Mouse (Mus musculus): ENCODE results near the gene Ddx20. TPM values are rescaled to one million over a fixed set of nuclear protein-coding genes. Genes with fewer than 3 reads are reported as not detected.

Gene Ddx20
- polyA plus RNA-seq, 1 experiment: 10.7 TPM

- Histone ChIP-seq H3K27ac (ENCODE audit: insufficient read depth, low read length) (no peak overlapping the region), H3K4me3 (ENCODE audit: extremely low read depth, insufficient read depth, insufficient read length) (no peak overlapping the region), H3K4me1 (ENCODE audit: control insufficient read depth, insufficient read depth, insufficient read length) (peaks cover 2% of the 10 kb centered on the region; the same call in 1 of the 2 replicates), H3K36me3 (ENCODE audit: control insufficient read depth, insufficient read depth, low read length) (no peaks in the 10 kb centered on the region), H3K27me3 (ENCODE audit: control insufficient read depth, insufficient read depth, low read length) (no peaks in the 10 kb centered on the region)
- 84% methylated on average over 3 of the region's 3 CpGs for WGBS
- no peak for DNase-seq (ENCODE audit: low read depth in 1 of 2, low spot score in 2 of 2)
- TF ChIP-seq CTCF (IDR thresholded peaks at IDR 0.05; ENCODE audit: extremely low read depth, insufficient read depth, insufficient read length, insufficient replicate concordance): no peak
- TF ChIP-seq POLR2A (IDR thresholded peaks at IDR 0.05; ENCODE audit: low read depth, low read length): no peak
Observed at GRCm38 (mm10) chr3:105699241-105699933, 12.0 kb upstream of the Ddx20 start.

GRCm38 (mm10) chr3:105698311-105698710 is 10.9 kb upstream of the Ddx20 start:
- Histone ChIP-seq H3K36me3 (ENCODE audit: control insufficient read depth, insufficient read depth, low read length) (no peaks in the 10 kb centered on the region), H3K4me3 (ENCODE audit: extremely low read depth, insufficient read depth, insufficient read length) (no peak overlapping the region), H3K4me1 (ENCODE audit: control insufficient read depth, insufficient read depth, insufficient read length) (no peaks in the 10 kb centered on the region), H3K27ac (ENCODE audit: insufficient read depth, low read length) (no peak overlapping the region), H3K27me3 (ENCODE audit: control insufficient read depth, insufficient read depth, low read length) (no peaks in the 10 kb centered on the region)
- no peak for TF ChIP-seq POLR2A (IDR thresholded peaks at IDR 0.05; ENCODE audit: low read depth, low read length)
- no peak for TF ChIP-seq CTCF (IDR thresholded peaks at IDR 0.05; ENCODE audit: extremely low read depth, insufficient read depth, insufficient read length, insufficient replicate concordance)
- DNase-seq (ENCODE audit: low read depth in 1 of 2, low spot score in 2 of 2): no peak
- 72% methylated on average over 1 of the region's 1 CpGs for WGBS

- H3K4me3 ChIP-seq (ENCODE audit: extremely low read depth, insufficient read depth, insufficient read length): no peak overlapping the region
- no peaks in the 10 kb centered on the region for H3K27me3 ChIP-seq (ENCODE audit: control insufficient read depth, insufficient read depth, low read length)
- H3K4me1 ChIP-seq (ENCODE audit: control insufficient read depth, insufficient read depth, insufficient read length): no peaks in the 10 kb centered on the region
- TF ChIP-seq POLR2A (IDR thresholded peaks at IDR 0.05; ENCODE audit: low read depth, low read length) (no peak), CTCF (IDR thresholded peaks at IDR 0.05; ENCODE audit: extremely low read depth, insufficient read depth, insufficient read length, insufficient replicate concordance) (no peak)
- WGBS: 75% methylated on average over 5 of the region's 5 CpGs
- no peak overlapping the region for H3K27ac ChIP-seq (ENCODE audit: insufficient read depth, low read length)
- no peaks in the 10 kb centered on the region for H3K36me3 ChIP-seq (ENCODE audit: control insufficient read depth, insufficient read depth, low read length)
- no peak for DNase-seq (ENCODE audit: low read depth in 1 of 2, low spot score in 2 of 2)
Observed at GRCm38 (mm10) chr3:105697148-105697441, 9.7 kb upstream of the Ddx20 start.

- Histone ChIP-seq H3K4me3 (ENCODE audit: extremely low read depth, insufficient read depth, insufficient read length) (no peak overlapping the region), H3K27me3 (ENCODE audit: control insufficient read depth, insufficient read depth, low read length) (no peaks in the 10 kb centered on the region), H3K27ac (ENCODE audit: insufficient read depth, low read length) (no peak overlapping the region), H3K36me3 (ENCODE audit: control insufficient read depth, insufficient read depth, low read length) (no peaks in the 10 kb centered on the region), H3K4me1 (ENCODE audit: control insufficient read depth, insufficient read depth, insufficient read length) (no peaks in the 10 kb centered on the region)
- TF ChIP-seq CTCF (IDR thresholded peaks at IDR 0.05; ENCODE audit: extremely low read depth, insufficient read depth, insufficient read length, insufficient replicate concordance): no peak
- WGBS: 91% methylated on average over 17 of the region's 17 CpGs
- DNase-seq (ENCODE audit: low read depth in 1 of 2, low spot score in 2 of 2): no peak
Observed at GRCm38 (mm10) chr3:105696387-105697147, 9.2 kb upstream of the Ddx20 start.

GRCm38 (mm10) chr3:105695476-105696386 is 8.4 kb upstream of the Ddx20 start:
- no peak for DNase-seq (ENCODE audit: low read depth in 1 of 2, low spot score in 2 of 2)
- Histone ChIP-seq H3K27ac (ENCODE audit: insufficient read depth, low read length) (no peak overlapping the region), H3K4me1 (ENCODE audit: control insufficient read depth, insufficient read depth, insufficient read length) (no peaks in the 10 kb centered on the region), H3K27me3 (ENCODE audit: control insufficient read depth, insufficient read depth, low read length) (no peaks in the 10 kb centered on the region), H3K4me3 (ENCODE audit: extremely low read depth, insufficient read depth, insufficient read length) (no peak overlapping the region), H3K36me3 (ENCODE audit: control insufficient read depth, insufficient read depth, low read length) (no peaks in the 10 kb centered on the region)
- no peak for TF ChIP-seq POLR2A (IDR thresholded peaks at IDR 0.05; ENCODE audit: low read depth, low read length)
- no peak for TF ChIP-seq CTCF (IDR thresholded peaks at IDR 0.05; ENCODE audit: extremely low read depth, insufficient read depth, insufficient read length, insufficient replicate concordance)
- WGBS: 82% methylated on average over 20 of the region's 20 CpGs

- DNase-seq (ENCODE audit: low read depth in 1 of 2, low spot score in 2 of 2): no peak
- no peak overlapping the region for H3K27ac ChIP-seq (ENCODE audit: insufficient read depth, low read length)
- no peak overlapping the region for H3K4me3 ChIP-seq (ENCODE audit: extremely low read depth, insufficient read depth, insufficient read length)
- H3K4me1 ChIP-seq (ENCODE audit: control insufficient read depth, insufficient read depth, insufficient read length): no peaks in the 10 kb centered on the region
- no peaks in the 10 kb centered on the region for H3K27me3 ChIP-seq (ENCODE audit: control insufficient read depth, insufficient read depth, low read length)
- TF ChIP-seq POLR2A (IDR thresholded peaks at IDR 0.05; ENCODE audit: low read depth, low read length): no peak
- H3K36me3 ChIP-seq (ENCODE audit: control insufficient read depth, insufficient read depth, low read length): no peaks in the 10 kb centered on the region
- WGBS: 88% methylated on average over 14 of the region's 14 CpGs
Observed at GRCm38 (mm10) chr3:105693327-105694080, 6.1 kb upstream of the Ddx20 start.

All from spleen, adult 2 months (tissue).